Mouse (Mus musculus): ENCODE data around the gene Atp7a. TPM values are rescaled to one million over a fixed set of nuclear protein-coding genes. Genes with fewer than 3 reads are reported as not detected.

The Atp7a gene
- polyA plus RNA-seq, 2 experiments: 2.3 to 7.8 TPM

GRCm38 (mm10) chrX:106155892-106156291 is 128.8 kb downstream of the Atp7a start:
- no peaks in the 10 kb centered on the region for H3K36me3 ChIP-seq (replicated peaks; ENCODE audit: control insufficient read depth, insufficient read depth, low read depth)
- no peak overlapping the region for H3K4me2 ChIP-seq (ENCODE audit: low read depth)
- TF ChIP-seq CTCF (IDR thresholded peaks at IDR 0.05; ENCODE audit: low read depth): no peak
- no peak for TF ChIP-seq EP300 (IDR thresholded peaks at IDR 0.05; ENCODE audit: low read depth)
- H3K27me3 ChIP-seq (ENCODE audit: control insufficient read depth, insufficient read depth, low read length): no peaks in the 10 kb centered on the region
- ATAC-seq (ENCODE audit: insufficient read depth) (no peak), DNase-seq (ENCODE audit: low read depth in 3 of 3, low spot score in 3 of 3) (no peak)
- no peak overlapping the region for H3K27ac ChIP-seq
- H3K9ac ChIP-seq (replicated peaks): no peak overlapping the region
- no peak overlapping the region for H3K4me3 ChIP-seq (ENCODE audit: insufficient read depth in 1 of 2, low read depth in 2 of 2, low read length in 2 of 2)
- H3K4me1 ChIP-seq (replicated peaks; ENCODE audit: control insufficient read depth in 2 of 2, insufficient read depth in 2 of 2, low read length in 1 of 2): peaks cover 0 to 12% of the 10 kb centered on the region in 2 experiments; a peak in 2 of 4 replicates
- WGBS (ENCODE audit: insufficient replicate concordance): 25% methylated on average over 4 of the region's 4 CpGs
- no peaks in the 10 kb centered on the region for H3K9me3 ChIP-seq (ENCODE audit: control insufficient read depth, low read length)

GRCm38 (mm10) chrX:106163995-106164394 is 136.9 kb downstream of the Atp7a start:
- WGBS (ENCODE audit: insufficient replicate concordance): 19% methylated on average over 5 of the region's 5 CpGs
- DNase-seq (ENCODE audit: low read depth in 3 of 3, low spot score in 3 of 3) (no peak), ATAC-seq (ENCODE audit: insufficient read depth) (peak; percentile 78)
- Histone ChIP-seq H3K9ac (replicated peaks) (no peak overlapping the region), H3K4me2 (ENCODE audit: low read depth) (no peak overlapping the region), H3K9me3 (ENCODE audit: control insufficient read depth, low read length) (no peaks in the 10 kb centered on the region), H3K36me3 (replicated peaks; ENCODE audit: control insufficient read depth, insufficient read depth, low read depth) (no peaks in the 10 kb centered on the region), H3K27ac (no peak overlapping the region), H3K27me3 (ENCODE audit: control insufficient read depth, insufficient read depth, low read length) (no peaks in the 10 kb centered on the region), H3K4me3 (ENCODE audit: insufficient read depth in 1 of 2, low read depth in 2 of 2, low read length in 2 of 2) (no peak overlapping the region), H3K4me1 (replicated peaks; ENCODE audit: control insufficient read depth in 2 of 2, insufficient read depth in 2 of 2, low read length in 1 of 2) (peaks cover 0 to 3% of the 10 kb centered on the region in 2 experiments; a peak in 1 of 4 replicates)
- no peak for TF ChIP-seq EP300 (IDR thresholded peaks at IDR 0.05; ENCODE audit: low read depth)

- Histone ChIP-seq H3K27me3 (ENCODE audit: control insufficient read depth, insufficient read depth, low read length) (no peaks in the 10 kb centered on the region), H3K4me2 (ENCODE audit: low read depth) (no peak overlapping the region), H3K4me3 (ENCODE audit: insufficient read depth in 1 of 2, low read depth in 2 of 2, low read length in 2 of 2) (no peak overlapping the region), H3K4me1 (replicated peaks; ENCODE audit: control insufficient read depth in 2 of 2, insufficient read depth in 2 of 2, low read length in 1 of 2) (peaks cover 0 to 3% of the 10 kb centered on the region in 2 experiments; a peak in 1 of 4 replicates), H3K36me3 (replicated peaks; ENCODE audit: control insufficient read depth, insufficient read depth, low read depth) (no peaks in the 10 kb centered on the region), H3K9ac (replicated peaks) (no peak overlapping the region), H3K9me3 (ENCODE audit: control insufficient read depth, low read length) (no peaks in the 10 kb centered on the region), H3K27ac (no peak overlapping the region)
- ATAC-seq (ENCODE audit: insufficient read depth): 0 out of 2 replicates have a peak, but pooled peaks have one; percentile 23
- 49% methylated on average over 5 of the region's 5 CpGs for WGBS (ENCODE audit: insufficient replicate concordance)
- DNase-seq (ENCODE audit: low read depth in 3 of 3, low spot score in 3 of 3): no peak
- TF ChIP-seq CTCF (IDR thresholded peaks at IDR 0.05; ENCODE audit: low read depth): no peak
- no peak for TF ChIP-seq EP300 (IDR thresholded peaks at IDR 0.05; ENCODE audit: low read depth)
Observed at GRCm38 (mm10) chrX:106164555-106164954, 137.5 kb downstream of the Atp7a start.

GRCm38 (mm10) chrX:106165089-106165488 is 138.0 kb downstream of the Atp7a start:
- H3K4me1 ChIP-seq (replicated peaks; ENCODE audit: control insufficient read depth in 2 of 2, insufficient read depth in 2 of 2, low read length in 1 of 2): peaks cover 0 to 3% of the 10 kb centered on the region in 2 experiments; a peak in 1 of 4 replicates
- H3K9me3 ChIP-seq (ENCODE audit: control insufficient read depth, low read length): no peaks in the 10 kb centered on the region
- DNase-seq (ENCODE audit: low read depth in 3 of 3, low spot score in 3 of 3) (no peak), ATAC-seq (ENCODE audit: insufficient read depth) (no peak)
- no peak overlapping the region for H3K9ac ChIP-seq (replicated peaks)
- no peak overlapping the region for H3K27ac ChIP-seq
- H3K27me3 ChIP-seq (ENCODE audit: control insufficient read depth, insufficient read depth, low read length): no peaks in the 10 kb centered on the region
- TF ChIP-seq CTCF (IDR thresholded peaks at IDR 0.05; ENCODE audit: low read depth) (peak; percentile 46), EP300 (IDR thresholded peaks at IDR 0.05; ENCODE audit: low read depth) (no peak)
- no peak overlapping the region for H3K4me3 ChIP-seq (ENCODE audit: insufficient read depth in 1 of 2, low read depth in 2 of 2, low read length in 2 of 2)
- H3K36me3 ChIP-seq (replicated peaks; ENCODE audit: control insufficient read depth, insufficient read depth, low read depth): no peaks in the 10 kb centered on the region
- no peak overlapping the region for H3K4me2 ChIP-seq (ENCODE audit: low read depth)
- 11% methylated on average over 1 of the region's 1 CpGs for WGBS (ENCODE audit: insufficient replicate concordance)

- Histone ChIP-seq H3K36me3 (replicated peaks; ENCODE audit: control insufficient read depth, insufficient read depth, low read depth) (no peaks in the 10 kb centered on the region), H3K4me3 (ENCODE audit: insufficient read depth in 1 of 2, low read depth in 2 of 2, low read length in 2 of 2) (peak overlapping the region; percentile 32 to 56), H3K27ac (no peak overlapping the region), H3K9ac (replicated peaks) (no peak overlapping the region; the same call in 1 of the 2 replicates), H3K27me3 (ENCODE audit: control insufficient read depth, insufficient read depth, low read length) (no peaks in the 10 kb centered on the region), H3K4me1 (replicated peaks; ENCODE audit: control insufficient read depth in 2 of 2, insufficient read depth in 2 of 2, low read length in 1 of 2) (no peaks in the 10 kb centered on the region), H3K9me3 (ENCODE audit: control insufficient read depth, low read length) (no peaks in the 10 kb centered on the region), H3K4me2 (ENCODE audit: low read depth) (peak overlapping the region; percentile 56)
- WGBS (ENCODE audit: insufficient replicate concordance): 17% methylated on average over 18 of the region's 18 CpGs
- ATAC-seq (ENCODE audit: insufficient read depth): peak; percentile 76
- peak; percentile 49 to 61 (median 53) for DNase-seq (ENCODE audit: low read depth in 3 of 3, low spot score in 3 of 3)
- TF ChIP-seq EP300 (IDR thresholded peaks at IDR 0.05; ENCODE audit: low read depth) (no peak), CTCF (IDR thresholded peaks at IDR 0.05; ENCODE audit: low read depth) (peak; percentile 76)
Observed at GRCm38 (mm10) chrX:106171106-106171852, 144.2 kb downstream of the Atp7a start.
